In the genomic region with DNA sequence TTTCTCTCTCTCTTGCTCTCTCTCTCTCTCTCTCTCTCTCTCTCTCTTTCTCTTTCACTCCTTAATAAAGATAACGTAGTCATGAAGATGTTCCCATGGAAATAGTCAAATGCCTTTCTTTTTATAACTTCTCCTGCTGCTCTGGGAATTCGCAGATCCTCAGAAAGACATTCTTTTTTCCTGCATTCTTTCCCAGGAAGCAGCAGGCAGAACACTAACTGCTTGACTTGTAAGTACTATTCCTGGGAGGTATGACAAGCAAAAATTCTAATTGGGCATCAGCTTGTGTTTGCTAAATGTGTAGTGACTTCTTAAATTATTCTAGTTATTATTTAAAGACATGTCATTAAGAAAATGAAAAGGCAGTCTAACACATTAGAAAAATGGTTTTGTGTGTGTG, we compare ENCODE assay signal across 10 mouse cellular contexts.
"Had no signal": no experiment of that assay in that cellular context is flagged by ENCODE, and none has a peak within 500 bp of the region (broad histone marks: within the 10 kb centered on the region; RNA-seq: fewer than 3 reads in every experiment).

No protein-coding gene starts in this region.

- H3K27me3 ChIP-seq: kidney, embryonic 15.5 days; limb, embryonic 15.5 days; liver, embryonic 12.5 days; lung, embryonic 15.5 days; midbrain, embryonic 12.5 days had no signal

- H3K4me2 ChIP-seq: kidney, embryonic 15.5 days; limb, embryonic 15.5 days; liver, embryonic 12.5 days; lung, embryonic 15.5 days; midbrain, embryonic 12.5 days had no signal

- H3K4me1 ChIP-seq: kidney, embryonic 15.5 days; limb, embryonic 15.5 days; liver, embryonic 12.5 days; lung, embryonic 15.5 days; midbrain, embryonic 12.5 days had no signal

- H3K9ac ChIP-seq: kidney, embryonic 15.5 days; limb, embryonic 15.5 days; liver, embryonic 12.5 days; lung, embryonic 15.5 days; midbrain, embryonic 12.5 days had no signal

- H3K4me3 ChIP-seq: kidney, embryonic 15.5 days; limb, embryonic 15.5 days; liver, embryonic 12.5 days; lung, embryonic 15.5 days; midbrain, embryonic 12.5 days had no signal

- H3K27ac ChIP-seq: kidney, embryonic 15.5 days; limb, embryonic 15.5 days; liver, embryonic 12.5 days; lung, embryonic 15.5 days; midbrain, embryonic 12.5 days had no signal

- DNase-seq: kidney, postnatal 36 days; layer of hippocampus, adult 9-11 months; layer of hippocampus, postnatal 36 days; right cerebral cortex, postnatal 25 days; thymus, postnatal 36 days had no signal

- H3K36me3 ChIP-seq: kidney, embryonic 15.5 days; limb, embryonic 15.5 days; liver, embryonic 12.5 days; lung, embryonic 15.5 days; midbrain, embryonic 12.5 days had no signal
